Mouse (Mus musculus) thymus, adult 2 months (tissue): Measurements from ENCODE around the gene Kcnmb3.

Experiments used
- CTCF ChIP-seq: fragments of 200-500 bp; IDR thresholded peaks from 2 replicates; pipeline ENCODE4 v1.5.1; 2012; ENCODE audit warnings: mild to moderate bottlenecking, control low read depth, low read length, moderate library complexity, borderline replicate concordance; ENCODE audit not compliant: control insufficient read depth, poor library complexity, insufficient read depth; ENCODE audit errors: extremely low read depth
- POLR2A ChIP-seq: fragments of 200-500 bp; IDR thresholded peaks from 2 replicates; pipeline ENCODE4 v1.6.1; 2012; ENCODE audit warnings: mild to moderate bottlenecking, low read length, control low read depth, moderate library complexity; ENCODE audit not compliant: control insufficient read depth, poor library complexity, insufficient read depth; ENCODE audit errors: extremely low read depth

GRCm38 (mm10) chr3:32441710-32442109 is 50.3 kb downstream of the Kcnmb3 start:
- TF ChIP-seq CTCF (no peak), POLR2A (no peak)
